Mouse (Mus musculus) liver, adult 2 months (tissue): ENCODE data around the gene Tiam2.

ENCODE experiments used
- CTCF ChIP-seq: fragments of 200-500 bp; IDR thresholded peaks from 2 replicates; pipeline ENCODE4 v1.5.1; 2011; ENCODE audit warnings: low read depth, low read length, control low read depth
- POLR2A ChIP-seq: fragments of 200-500 bp; IDR thresholded peaks from 2 replicates; pipeline ENCODE4 v1.6.1; 2011; ENCODE audit warnings: low read length, control low read depth; ENCODE audit not compliant: insufficient read depth; ENCODE audit errors: extremely low read depth

DNA sequence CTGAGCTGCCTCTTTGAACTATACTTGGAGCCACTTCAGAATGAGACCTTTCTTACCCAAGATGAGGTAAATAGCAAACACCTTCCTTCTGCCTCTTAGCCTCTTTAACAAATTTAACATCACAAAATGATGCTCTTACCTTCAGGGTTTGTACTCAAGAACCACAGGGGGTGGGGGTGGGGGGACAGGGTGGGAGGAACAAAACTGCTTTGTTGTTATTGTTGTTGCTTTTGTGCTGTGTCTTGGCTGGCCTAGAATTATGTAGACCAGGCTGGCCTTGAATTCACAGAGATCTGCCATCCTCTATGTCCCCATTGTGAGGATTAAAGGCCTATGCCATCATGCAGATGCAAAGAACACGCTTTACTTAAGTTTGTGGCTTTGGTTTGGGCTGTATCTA lies 179.3 kb downstream of the Tiam2 start:
- TF ChIP-seq POLR2A: no peak
- TF ChIP-seq CTCF: no peak
